Mouse (Mus musculus) urinary bladder, postnatal 4 days (tissue): Measurements from ENCODE around the gene Srms.

Experiments
- DNase-seq, 2 experiments: peaks; one replicate each; pipeline ENCODE4 v3.0.0; 2021 to 2022; ENCODE audit warnings: low spot score in 2 of 2

The Srms gene

DNA sequence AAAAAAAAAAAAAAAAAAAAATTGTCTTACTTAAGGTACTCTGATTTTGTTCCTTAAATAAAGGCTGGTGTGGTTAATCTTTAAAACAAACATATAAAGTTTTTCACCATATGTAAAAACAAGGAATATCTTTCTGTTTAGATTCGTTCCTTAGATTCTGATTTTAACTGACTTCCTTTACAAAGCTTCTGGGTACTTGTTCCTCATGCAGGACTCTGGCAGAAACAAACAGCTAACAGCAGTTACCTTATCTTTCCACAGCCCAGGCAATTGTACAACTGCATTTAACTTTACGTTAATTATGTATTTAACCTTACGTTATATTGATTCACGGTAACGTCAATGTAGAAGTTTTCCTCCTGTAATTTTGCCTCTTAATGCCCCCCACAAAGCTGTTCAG lies 46.5 kb downstream of the Srms start:
- no peak for DNase-seq

- no peak for DNase-seq
These were observed 52.2 kb downstream of the Srms start for GRCm38 (mm10) chr2:181160821-181161220.

DNA sequence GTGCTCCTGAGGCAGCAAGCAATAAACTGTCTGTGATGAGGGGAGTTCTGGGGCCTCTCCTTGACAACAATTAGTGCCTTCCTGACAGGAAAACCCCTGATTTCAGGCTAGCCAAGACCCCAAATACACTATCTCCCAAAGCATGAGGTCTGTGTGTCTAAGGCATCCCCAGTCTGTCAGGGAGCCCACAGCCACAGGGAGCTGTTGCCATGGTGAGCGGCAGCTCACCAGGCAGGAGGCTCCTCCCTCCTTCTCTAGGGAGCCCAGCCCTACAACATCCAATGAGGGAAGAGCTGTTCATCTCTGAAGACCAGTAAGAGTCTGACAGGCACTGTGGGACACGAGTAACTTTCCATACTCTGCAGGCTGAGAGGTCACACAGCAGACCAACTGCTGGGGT lies 53.2 kb downstream of the Srms start:
- DNase-seq: no peak

GRCm38 (mm10) chr2:181159091-181159514 lies 53.9 kb downstream of the Srms start:
- DNase-seq: no peak

- DNase-seq: no peak
These were observed 54.5 kb downstream of the Srms start for GRCm38 (mm10) chr2:181158471-181158870.

- DNase-seq: no peak
These were observed 55.2 kb downstream of the Srms start for GRCm38 (mm10) chr2:181157716-181158302.

GRCm38 (mm10) chr2:181157180-181157579 lies 55.8 kb downstream of the Srms start:
- DNase-seq: no peak

- DNase-seq: no peak
These were observed 56.5 kb downstream of the Srms start, which contains the start of gene Eef1a2 for GRCm38 (mm10) chr2:181156248-181157121. Eef1a2 (minus strand) TSS chr2:181157014.

DNA sequence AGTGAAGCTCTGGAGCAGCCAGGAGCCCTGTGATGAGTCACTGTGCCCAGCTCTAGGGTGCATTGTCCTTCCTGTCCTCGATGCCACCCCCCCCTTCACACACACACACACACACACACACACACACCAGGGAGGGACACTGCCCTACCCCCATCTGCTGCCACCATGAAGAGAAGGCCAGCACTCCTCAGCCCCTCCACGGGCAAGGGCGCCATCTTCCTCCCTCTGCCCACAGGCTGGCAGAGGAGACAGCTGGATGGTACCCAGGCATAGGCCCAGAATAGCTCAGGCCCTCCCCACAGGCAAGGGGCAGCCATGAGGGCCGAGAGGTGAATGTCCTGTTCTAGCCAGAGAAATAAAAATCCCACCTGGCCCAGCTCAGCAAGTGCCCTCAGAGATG lies 57.2 kb downstream of the Srms start:
- no peak for DNase-seq
